In the genomic region with DNA sequence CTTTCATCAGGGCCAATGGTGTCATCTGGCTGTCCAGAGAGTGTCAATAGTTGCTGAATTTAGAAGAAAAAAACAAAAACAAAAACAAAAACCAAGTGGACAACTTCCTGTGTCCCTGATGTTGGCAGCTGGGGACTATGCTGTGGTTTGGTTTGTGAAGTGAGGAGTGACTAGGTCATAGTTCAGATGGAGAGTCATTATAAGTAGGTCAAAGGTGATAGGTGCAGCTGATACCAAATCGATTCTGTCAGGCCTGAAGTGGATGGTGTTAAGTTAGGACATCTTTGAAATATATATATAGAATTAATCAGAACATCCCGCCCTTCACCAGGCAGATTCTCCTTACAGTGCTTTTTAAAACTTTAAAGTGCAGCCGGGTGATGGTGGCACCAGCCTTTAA, we compare ENCODE assay signal across 22 mouse cellular contexts.
DNase-seq lines count a peak whose midpoint lies in the region; ATAC-seq and TF ChIP-seq lines count a peak whose summit lies in the region.
"Had no signal": no experiment of that assay in that cellular context is flagged by ENCODE, and none has a peak within 500 bp of the region (broad histone marks: within the 10 kb centered on the region; RNA-seq: fewer than 3 reads in every experiment).

No protein-coding gene starts in this region.

- no peaks in the 10 kb centered on the region for H3K79me2 ChIP-seq in liver, adult 2 months (ENCODE audit: control insufficient read depth, insufficient read depth, low read length)

- no peak overlapping the region for H3K4me2 ChIP-seq in liver, embryonic 12.5 days
- no peak overlapping the region for H3K4me2 ChIP-seq in liver, embryonic 16.5 days (ENCODE audit: low read depth, low read length)
- no peak overlapping the region for H3K4me2 ChIP-seq in liver, postnatal 0 days (ENCODE audit: low read depth, low read length)
- H3K4me2 ChIP-seq: embryonic facial prominence, embryonic 12.5 days; forebrain, embryonic 13.5 days; forebrain, embryonic 15.5 days had no signal

- TF ChIP-seq CTCF in liver, adult 2 months (IDR thresholded peaks at IDR 0.05; ENCODE audit: low read depth, low read length), result no peak
- TF ChIP-seq CTCF in liver, postnatal 0 days (IDR thresholded peaks at IDR 0.05; ENCODE audit: low read depth), result no peak

- DNase-seq in liver, adult 2 months (ENCODE audit: extremely low read depth, low read depth, low spot score), result peak; percentile 77
- DNase-seq in liver, result no peak
- DNase-seq in liver, postnatal 0 days, result no peak
- DNase-seq: adrenal gland, adult 8-10 months; adrenal gland, postnatal 14 days; adrenal gland, postnatal 36 days; B cell, adult 2 months; cerebellum, adult 11-12 months; cerebellum, adult 2 months; cerebellum, adult 9-10 months; cerebellum, postnatal 10 days; cerebellum, postnatal 25 days had no signal

- H3K27ac ChIP-seq in liver, adult 2 months (replicated peaks; ENCODE audit: insufficient read depth, low read depth, low read length), result no peak overlapping the region
- no peak overlapping the region for H3K27ac ChIP-seq in liver, embryonic 12.5 days
- H3K27ac ChIP-seq in liver, embryonic 16.5 days (ENCODE audit: low read length), result no peak overlapping the region
- H3K27ac ChIP-seq in liver, postnatal 0 days (ENCODE audit: low read depth), result no peak overlapping the region
- H3K27ac ChIP-seq: embryonic facial prominence, embryonic 10.5 days; embryonic facial prominence, embryonic 12.5 days; forebrain, embryonic 13.5 days; forebrain, embryonic 15.5 days had no signal

- ATAC-seq in liver, embryonic 12.5 days, result no peak
- ATAC-seq in liver, embryonic 16.5 days (ENCODE audit: low read depth), result peak; percentile 50; the same call in 1 of the 2 replicates
- ATAC-seq in liver, postnatal 0 days, result peak; percentile 90
- ATAC-seq: activated CD4-positive, CD25-positive, alpha-beta regulatory T cell, adult 4 months; CD4-positive, CD25-positive, alpha-beta regulatory T cell, adult 4 months; forebrain, embryonic 13.5 days; forebrain, embryonic 15.5 days; Patski had no signal

- no peak overlapping the region for H3K4me3 ChIP-seq in liver, adult 2 months (ENCODE audit: insufficient read depth, low read depth, low read length)
- no peak overlapping the region for H3K4me3 ChIP-seq in liver, embryonic 12.5 days
- H3K4me3 ChIP-seq in liver, embryonic 16.5 days (ENCODE audit: low read depth, low read length), result no peak overlapping the region
- H3K4me3 ChIP-seq in liver, postnatal 0 days (ENCODE audit: low read depth, low read length), result no peak overlapping the region
- H3K4me3 ChIP-seq: embryonic facial prominence, embryonic 10.5 days; embryonic facial prominence, embryonic 12.5 days; forebrain, embryonic 13.5 days; forebrain, embryonic 15.5 days had no signal

- TF ChIP-seq POLR2A in liver, adult 2 months (IDR thresholded peaks at IDR 0.05; ENCODE audit: extremely low read depth, insufficient read depth, low read length), result no peak

- peaks cover 7% of the 10 kb centered on the region for H3K4me1 ChIP-seq in liver, adult 2 months (ENCODE audit: control insufficient read depth, insufficient read depth, low read length)
- H3K4me1 ChIP-seq in liver, embryonic 12.5 days, result no peaks in the 10 kb centered on the region
- H3K4me1 ChIP-seq in liver, embryonic 16.5 days (ENCODE audit: control insufficient read depth, low read depth, low read length), result no peaks in the 10 kb centered on the region
- H3K4me1 ChIP-seq in liver, postnatal 0 days (ENCODE audit: insufficient read depth), result no peaks in the 10 kb centered on the region; the same call in 1 of the 2 replicates
- H3K4me1 ChIP-seq: embryonic facial prominence, embryonic 10.5 days; embryonic facial prominence, embryonic 12.5 days had no signal

- WGBS in liver, adult 2 months, result 32% methylated on average over 3 of the region's 3 CpGs
- WGBS in liver, embryonic 12.5 days (ENCODE audit: insufficient replicate concordance), result 55% methylated on average over 3 of the region's 3 CpGs
- 39% methylated on average over 3 of the region's 3 CpGs for whole genome bisulfite sequencing in liver, embryonic 16.5 days (ENCODE audit: insufficient replicate concordance)
- 53% methylated on average over 3 of the region's 3 CpGs for WGBS in liver, postnatal 0 days (ENCODE audit: insufficient replicate concordance)

- no peak overlapping the region for H3K9ac ChIP-seq in liver, adult 2 months (ENCODE audit: low read depth, low read length)
- H3K9ac ChIP-seq in liver, embryonic 12.5 days, result no peak overlapping the region
- no peak overlapping the region for H3K9ac ChIP-seq in liver, embryonic 16.5 days (ENCODE audit: low read depth, low read length)
- no peak overlapping the region for H3K9ac ChIP-seq in liver, postnatal 0 days (replicated peaks)
- H3K9ac ChIP-seq: embryonic facial prominence, embryonic 12.5 days; forebrain, embryonic 13.5 days; forebrain, embryonic 15.5 days had no signal

- H3K27me3 ChIP-seq in liver, adult 2 months (ENCODE audit: control insufficient read depth, insufficient read depth, low read length), result no peaks in the 10 kb centered on the region
- 0 out of 2 replicates have a peak, but pooled peaks cover 4% of the 10 kb centered on the region for H3K27me3 ChIP-seq in liver, embryonic 12.5 days (replicated peaks)
- no peaks in the 10 kb centered on the region for H3K27me3 ChIP-seq in liver, embryonic 16.5 days (ENCODE audit: control insufficient read depth, insufficient read depth, low read depth, low read length)
- H3K27me3 ChIP-seq in liver, postnatal 0 days (ENCODE audit: insufficient read depth, low read length), result no peaks in the 10 kb centered on the region
- H3K27me3 ChIP-seq: embryonic facial prominence, embryonic 12.5 days; forebrain, embryonic 13.5 days; forebrain, embryonic 15.5 days; Patski had no signal

- TF ChIP-seq EP300 in liver, postnatal 0 days (IDR thresholded peaks at IDR 0.05; ENCODE audit: low read depth), result no peak

- no peaks in the 10 kb centered on the region for H3K36me3 ChIP-seq in liver, adult 2 months (ENCODE audit: control insufficient read depth, insufficient read depth, low read length)
- no peaks in the 10 kb centered on the region for H3K36me3 ChIP-seq in liver, embryonic 12.5 days
- no peaks in the 10 kb centered on the region for H3K36me3 ChIP-seq in liver, embryonic 16.5 days (ENCODE audit: control insufficient read depth, insufficient read depth)
- no peaks in the 10 kb centered on the region for H3K36me3 ChIP-seq in liver, postnatal 0 days (replicated peaks; ENCODE audit: insufficient read depth, low read length)
- H3K36me3 ChIP-seq: G1E had no signal

- no peaks in the 10 kb centered on the region for H3K9me3 ChIP-seq in liver, embryonic 12.5 days (replicated peaks)
- H3K9me3 ChIP-seq in liver, embryonic 16.5 days (replicated peaks; ENCODE audit: control insufficient read depth, low read length), result no peaks in the 10 kb centered on the region
- no peaks in the 10 kb centered on the region for H3K9me3 ChIP-seq in liver, postnatal 0 days (ENCODE audit: low read length)
- H3K9me3 ChIP-seq: embryonic facial prominence, embryonic 10.5 days; embryonic facial prominence, embryonic 12.5 days; forebrain, embryonic 13.5 days; forebrain, embryonic 15.5 days had no signal
